Mouse (Mus musculus): ENCODE data around the gene Prss35.

DNA sequence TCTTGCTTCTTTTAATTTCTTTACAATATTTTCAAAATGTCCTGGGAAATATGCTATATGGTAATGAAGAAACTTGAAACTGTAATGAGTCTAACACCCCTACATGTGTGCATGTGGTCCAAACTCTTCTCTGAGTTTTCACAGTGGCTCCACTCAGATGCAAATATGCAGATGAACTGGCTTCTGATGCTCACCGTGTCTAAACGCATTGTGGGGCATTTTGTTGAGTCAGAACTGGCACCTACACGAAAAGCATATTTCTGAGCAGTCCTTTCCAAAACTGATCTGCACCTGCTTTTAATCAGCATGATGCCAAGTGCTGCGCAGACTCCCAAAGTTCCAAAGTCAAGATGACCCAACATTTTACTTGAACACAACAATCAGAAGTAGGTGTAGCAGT lies 54.1 kb downstream of the Prss35 start:
- TF ChIP-seq POLR2A (IDR thresholded peaks at IDR 0.05; ENCODE audit: insufficient read length, low read depth), result no peak
- TF ChIP-seq MYOG (IDR thresholded peaks at IDR 0.05; ENCODE audit: control insufficient read depth in 1 of 3, insufficient read depth in 1 of 3, insufficient read length in 2 of 3, low read depth in 2 of 3), result no peak
- TF ChIP-seq USF1 (IDR thresholded peaks at IDR 0.05; ENCODE audit: low read depth), result no peak
- no peak for TF ChIP-seq CEBPB (IDR thresholded peaks at IDR 0.05; ENCODE audit: insufficient read depth, poor library complexity, severe bottlenecking)
- TF ChIP-seq E2F4 (IDR thresholded peaks at IDR 0.05; ENCODE audit: insufficient read depth), result no peak
- no peak for TF ChIP-seq TCF3 (IDR thresholded peaks at IDR 0.05; ENCODE audit: insufficient read length, low read depth)
- TF ChIP-seq MYOD1 (IDR thresholded peaks at IDR 0.05; ENCODE audit: control insufficient read depth in 1 of 3, insufficient read length in 2 of 3, low read depth in 2 of 3), result no peak
- no peak for TF ChIP-seq MAX (IDR thresholded peaks at IDR 0.05; ENCODE audit: low read depth)
- TF ChIP-seq POLR2AphosphoS2 (IDR thresholded peaks at IDR 0.05; ENCODE audit: insufficient read length, low read depth), result no peak
- no peak for TF ChIP-seq REST (IDR thresholded peaks at IDR 0.05; ENCODE audit: insufficient read depth, insufficient read length)

Data from myocyte (in vitro differentiated cells).